Mouse (Mus musculus) urinary bladder, postnatal 0 days (tissue): ENCODE data around the gene Zfp105. TPM values are rescaled to one million over a fixed set of nuclear protein-coding genes. Genes with fewer than 3 reads are reported as not detected.

Experiments
- polyA plus RNA-seq: library from polyadenylated mRNA; unstranded; fragments of >200 nt; fragmentation: Nextera tagmentation; extraction: Ambion mirVana; gene quantifications from 2 replicates; pipeline ENCODE4 v1.2.1, GENCODE M21; 2015

Zfp105 gene
- polyA plus RNA-seq: 7.3 and 7.6 TPM in 2 replicates

DNA sequence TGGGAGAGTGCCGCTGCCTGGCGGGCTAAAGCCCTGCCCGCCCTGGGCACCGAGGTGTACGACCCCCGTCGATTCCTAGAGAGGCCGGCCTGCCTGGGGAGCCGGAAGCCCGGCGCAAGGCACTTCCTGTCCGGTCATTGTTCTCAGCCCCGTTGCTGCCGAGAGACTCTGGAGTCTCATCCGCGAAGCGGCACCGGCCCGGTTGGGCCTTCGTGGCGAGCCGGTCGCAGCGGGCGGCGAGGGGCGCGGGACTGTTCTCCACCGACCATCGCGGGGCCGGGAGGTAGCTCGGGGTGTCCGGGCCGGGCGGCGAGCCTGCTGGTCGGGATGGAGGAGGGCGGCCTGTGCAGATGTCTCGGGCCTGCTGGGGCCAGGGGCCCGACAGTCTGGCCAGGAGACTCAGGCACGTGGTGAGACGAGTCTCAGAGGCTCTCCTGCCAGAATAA, at the start of gene Zfp105:
Zfp105 (plus strand) TSS at position 137 of the 446 bp plus-strand sequence.

DNA sequence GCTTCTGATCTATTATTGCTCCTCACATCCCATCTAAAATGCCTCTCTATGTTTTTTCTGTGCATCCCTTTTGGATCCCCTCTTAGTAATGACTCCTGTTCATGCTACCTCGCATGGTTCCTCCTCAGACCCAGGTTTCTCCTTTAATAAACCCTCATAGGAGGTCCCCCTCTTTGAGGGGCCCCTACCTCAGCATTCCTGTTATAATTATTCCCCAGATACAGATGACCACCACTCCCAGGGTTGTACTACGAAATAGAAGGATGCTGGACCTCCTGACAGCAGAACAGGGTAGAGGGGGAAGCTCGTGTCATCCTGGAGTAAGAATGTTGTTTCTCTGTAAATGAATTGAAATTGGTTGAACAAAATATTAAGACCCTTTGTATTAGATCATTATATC, 37.5 kb upstream of the Zfp105 start, which contains the start of gene Zkscan7:
Zkscan7 (plus strand) TSS at position 301 of the 400 bp plus-strand sequence.

DNA sequence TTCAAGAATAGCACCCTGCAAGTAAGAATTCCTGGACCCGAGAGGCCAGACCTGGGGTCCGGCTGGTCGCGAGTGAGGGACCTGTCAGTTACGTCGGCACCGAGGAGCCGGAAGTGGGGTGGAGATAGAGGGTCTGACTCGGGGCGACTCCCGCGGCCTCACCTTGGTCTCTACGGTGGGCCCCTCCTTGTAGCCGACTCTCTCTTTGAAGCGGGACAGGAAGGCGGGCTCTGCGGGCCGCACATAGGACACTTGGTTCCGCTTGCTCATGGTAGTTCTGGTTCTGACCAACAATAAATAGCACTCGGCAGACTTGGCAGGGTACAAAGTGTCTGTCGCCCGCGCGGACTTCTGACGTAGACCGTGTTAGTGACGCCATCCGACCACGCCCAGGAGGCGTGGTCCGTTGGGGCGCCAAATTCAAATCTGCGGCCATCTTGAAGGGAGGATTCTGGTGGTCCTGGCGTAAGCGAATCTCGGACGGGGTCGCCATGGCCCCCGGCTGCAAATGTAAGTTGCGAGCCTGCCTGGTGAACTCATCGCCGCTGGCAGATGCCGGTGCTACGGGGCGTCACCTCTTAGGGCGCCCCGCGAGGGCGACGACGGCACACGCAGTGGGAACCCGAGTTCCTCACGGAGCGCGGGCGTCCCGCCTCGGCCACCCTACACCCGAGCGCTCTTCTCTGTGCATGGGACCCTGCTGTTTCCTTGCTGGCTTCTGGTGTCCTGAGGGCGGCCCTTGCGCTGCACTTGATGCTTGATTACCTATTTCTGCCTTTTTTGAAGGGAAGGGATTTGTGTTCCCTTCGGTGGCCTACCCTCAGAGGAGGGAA, 28.0 kb downstream of the Zfp105 start, which contains the start of the genes 1110059G10Rik and Kif15:
1110059G10Rik (minus strand) TSS at position 358 of the 833 bp plus-strand sequence.
Kif15 (plus strand) TSS at position 404 of the 833 bp plus-strand sequence.

Other genes with a start within 250 kb of the Zfp105 start
- not detected in 2 replicates for gene Topaz1, start 175.7 kb upstream of the Zfp105 start, polyA plus RNA-seq
- gene Tcaim, start 117.5 kb upstream of the Zfp105 start, polyA plus RNA-seq: 4.2 and 4.5 TPM in 2 replicates
- gene Gm35549, start 79.0 kb upstream of the Zfp105 start, polyA plus RNA-seq: 0.30 TPM in 1 of 2 replicates, not detected in the other
- gene Zfp445, start 57.1 kb upstream of the Zfp105 start, polyA plus RNA-seq: 20.4 and 22.2 TPM in 2 replicates
- 1.8 and 2.4 TPM in 2 replicates for gene Zkscan7, start 37.4 kb upstream of the Zfp105 start, polyA plus RNA-seq
- gene 1110059G10Rik, start 27.9 kb downstream of the Zfp105 start, polyA plus RNA-seq: 25.8 and 26.8 TPM in 2 replicates
- gene Kif15, start 28.0 kb downstream of the Zfp105 start, polyA plus RNA-seq: 8.3 and 10.6 TPM in 2 replicates
- 34.6 and 36.0 TPM in 2 replicates for gene Tmem42, start 98.3 kb downstream of the Zfp105 start, polyA plus RNA-seq
- gene Tgm4, start 111.7 kb downstream of the Zfp105 start, polyA plus RNA-seq: 0.18 and 0.24 TPM in 2 replicates
- 61.6 and 68.0 TPM in 2 replicates for gene Zdhhc3, start 190.1 kb downstream of the Zfp105 start, polyA plus RNA-seq
- 61.2 and 63.7 TPM in 2 replicates for gene Exosc7, start 190.1 kb downstream of the Zfp105 start, polyA plus RNA-seq
- gene Clec3b, start 227.9 kb downstream of the Zfp105 start, polyA plus RNA-seq: 82.6 and 90.1 TPM in 2 replicates